Mouse (Mus musculus) forelimb bud, embryonic 11.5 days (tissue): Measurements from ENCODE around the gene Ubr1.

Source experiments
- DNase-seq: peaks from one replicate; pipeline ENCODE4 v3.0.0-alpha.2; 2012; ENCODE audit warnings: low read depth, low spot score

The Ubr1 gene

GRCm38 (mm10) chr2:120853151-120853550, 117.4 kb downstream of the Ubr1 start:
- DNase-seq = no peak

- DNase-seq = peak; percentile 1
Measured at GRCm38 (mm10) chr2:120852626-120853025, 117.9 kb downstream of the Ubr1 start.

- peak; percentile 96 for DNase-seq
Measured at GRCm38 (mm10) chr2:120850424-120851082, 120.0 kb downstream of the Ubr1 start, which contains the start of gene Ttbk2. Ttbk2 (minus strand) TSS chr2:120850604.

- DNase-seq = peak; percentile 25
Measured at GRCm38 (mm10) chr2:120849449-120850423, 120.8 kb downstream of the Ubr1 start, which contains the start of gene Cdan1. Cdan1 (minus strand) TSS chr2:120850128.

GRCm38 (mm10) chr2:120845280-120845679, 125.2 kb downstream of the Ubr1 start:
- DNase-seq = no peak

GRCm38 (mm10) chr2:120843990-120844389, 126.5 kb downstream of the Ubr1 start:
- DNase-seq = no peak

- no peak for DNase-seq
Measured at GRCm38 (mm10) chr2:120841211-120841610, 129.3 kb downstream of the Ubr1 start.

- DNase-seq = no peak
Measured at GRCm38 (mm10) chr2:120835167-120835566, 135.3 kb downstream of the Ubr1 start.

GRCm38 (mm10) chr2:120826936-120827638, 143.4 kb downstream of the Ubr1 start:
- DNase-seq = no peak
